Comparison of ENCODE assay signal across 26 mouse cellular contexts in genomic region chr4:136954562-136954961, GRCm38 (mm10). TPM values are rescaled to one million over a fixed set of nuclear protein-coding genes. Genes with fewer than 3 reads are reported as not detected.
DNase-seq lines count a peak whose midpoint lies in the region; ATAC-seq lines count a peak whose summit lies in the region.
"Had no signal": no experiment of that assay in that cellular context is flagged by ENCODE, and none has a peak within 500 bp of the region (broad histone marks: within the 10 kb centered on the region; RNA-seq: fewer than 3 reads in every experiment).

No protein-coding gene starts in this region.

- H3K9ac ChIP-seq in hindbrain, embryonic 14.5 days = no peak overlapping the region
- H3K9ac ChIP-seq in hindbrain, embryonic 13.5 days = no peak overlapping the region; the same call in 1 of the 2 replicates
- H3K9ac ChIP-seq in midbrain, embryonic 11.5 days (ENCODE audit: low read length) = no peak overlapping the region
- H3K9ac ChIP-seq in midbrain, embryonic 15.5 days = no peak overlapping the region
- H3K9ac ChIP-seq: embryonic facial prominence, embryonic 12.5 days; forebrain, postnatal 0 days; limb, embryonic 15.5 days; liver, embryonic 14.5 days had no signal

- WGBS in hindbrain, embryonic 14.5 days = 72% methylated on average over 6 of the region's 6 CpGs
- WGBS in hindbrain, embryonic 13.5 days = 69% methylated on average over 6 of the region's 6 CpGs
- 59% methylated on average over 6 of the region's 6 CpGs for WGBS in midbrain, embryonic 11.5 days
- 77% methylated on average over 6 of the region's 6 CpGs for WGBS in midbrain, embryonic 10.5 days
- WGBS in midbrain, embryonic 15.5 days = 54% methylated on average over 6 of the region's 6 CpGs

- H3K27me3 ChIP-seq in hindbrain, embryonic 14.5 days (ENCODE audit: control insufficient read depth, insufficient read depth, low read length) = peaks cover 55% of the 10 kb centered on the region
- H3K27me3 ChIP-seq in hindbrain, embryonic 13.5 days = peaks cover 95% of the 10 kb centered on the region
- peaks cover 85% of the 10 kb centered on the region for H3K27me3 ChIP-seq in midbrain, embryonic 11.5 days (ENCODE audit: control insufficient read depth, insufficient read depth, low read length)
- H3K27me3 ChIP-seq in midbrain, embryonic 10.5 days (ENCODE audit: low read depth, poor library complexity, severe bottlenecking) = peaks cover 100% of the 10 kb centered on the region
- peaks cover 89% of the 10 kb centered on the region for H3K27me3 ChIP-seq in midbrain, embryonic 15.5 days (replicated peaks)

- H3K4me3 ChIP-seq in hindbrain, embryonic 14.5 days (replicated peaks; ENCODE audit: low read length) = no peak overlapping the region
- no peak overlapping the region for H3K4me3 ChIP-seq in hindbrain, embryonic 13.5 days
- H3K4me3 ChIP-seq in midbrain, embryonic 11.5 days (ENCODE audit: low read depth, low read length) = no peak overlapping the region
- no peak overlapping the region; the same call in 1 of the 2 replicates for H3K4me3 ChIP-seq in midbrain, embryonic 10.5 days
- 0 out of 2 replicates have a peak overlapping the region, but pooled peaks have one; percentile 3 for H3K4me3 ChIP-seq in midbrain, embryonic 15.5 days
- H3K4me3 ChIP-seq: embryonic facial prominence, embryonic 12.5 days; limb, embryonic 15.5 days; myocyte had no signal

- H3K27ac ChIP-seq in hindbrain, embryonic 14.5 days = no peak overlapping the region
- no peak overlapping the region for H3K27ac ChIP-seq in hindbrain, embryonic 13.5 days
- no peak overlapping the region for H3K27ac ChIP-seq in midbrain, embryonic 11.5 days (ENCODE audit: low read depth, low read length)
- H3K27ac ChIP-seq in midbrain, embryonic 10.5 days (replicated peaks) = no peak overlapping the region
- H3K27ac ChIP-seq in midbrain, embryonic 15.5 days = no peak overlapping the region
- H3K27ac ChIP-seq: embryonic facial prominence, embryonic 12.5 days; limb, embryonic 15.5 days; liver, embryonic 14.5 days had no signal

- peak overlapping the region; percentile 17 for H3K4me2 ChIP-seq in hindbrain, embryonic 14.5 days (replicated peaks)
- H3K4me2 ChIP-seq in hindbrain, embryonic 13.5 days = no peak overlapping the region
- peak overlapping the region; percentile 9; the same call in 1 of the 2 replicates for H3K4me2 ChIP-seq in midbrain, embryonic 11.5 days
- peak overlapping the region; percentile 97 for H3K4me2 ChIP-seq in midbrain, embryonic 15.5 days
- H3K4me2 ChIP-seq: embryonic facial prominence, embryonic 12.5 days; heart, embryonic 11.5 days; limb, embryonic 15.5 days had no signal

- no peaks in the 10 kb centered on the region for H3K9me3 ChIP-seq in hindbrain, embryonic 14.5 days (ENCODE audit: control insufficient read depth, low read length)
- no peaks in the 10 kb centered on the region for H3K9me3 ChIP-seq in hindbrain, embryonic 13.5 days
- no peaks in the 10 kb centered on the region for H3K9me3 ChIP-seq in midbrain, embryonic 11.5 days (ENCODE audit: control insufficient read depth, low read length)
- H3K9me3 ChIP-seq in midbrain, embryonic 10.5 days (replicated peaks) = no peaks in the 10 kb centered on the region
- H3K9me3 ChIP-seq in midbrain, embryonic 15.5 days = no peaks in the 10 kb centered on the region
- H3K9me3 ChIP-seq: embryonic facial prominence, embryonic 12.5 days; limb, embryonic 15.5 days had no signal

- H3K4me1 ChIP-seq in hindbrain, embryonic 14.5 days (replicated peaks; ENCODE audit: control insufficient read depth, insufficient read depth, low read length) = 0 out of 2 replicates have a peak, but pooled peaks cover 5% of the 10 kb centered on the region
- peaks cover 42% of the 10 kb centered on the region for H3K4me1 ChIP-seq in hindbrain, embryonic 13.5 days (replicated peaks)
- H3K4me1 ChIP-seq in midbrain, embryonic 11.5 days (ENCODE audit: control insufficient read depth, insufficient read depth, low read length) = peaks cover 12% of the 10 kb centered on the region
- H3K4me1 ChIP-seq in midbrain, embryonic 10.5 days = peaks cover 56% of the 10 kb centered on the region
- H3K4me1 ChIP-seq in midbrain, embryonic 15.5 days = peaks cover 33% of the 10 kb centered on the region

- DNase-seq in hindbrain, embryonic 14.5 days (ENCODE audit: low spot score) = no peak
- DNase-seq in midbrain, embryonic 11.5 days (ENCODE audit: low spot score, missing footprints) = no peak
- DNase-seq in midbrain, embryonic 10.5 days (ENCODE audit: low spot score) = no peak
- DNase-seq in right cerebral cortex, postnatal 4 days = no peak
- DNase-seq in layer of hippocampus, adult 11-12 months (ENCODE audit: low spot score) = no peak
- DNase-seq: B cell, adult 2 months; forebrain, postnatal 0 days; gastrocnemius, postnatal 14 days; heart, adult 11 months; kidney, postnatal 36 days; layer of hippocampus, adult 9-11 months; lung, postnatal 4 days; right cerebral cortex, postnatal 14 days; spleen, adult 18-20 months had no signal

- ATAC-seq in hindbrain, embryonic 14.5 days (ENCODE audit: low FRiP score) = no peak
- no peak for ATAC-seq in hindbrain, embryonic 13.5 days (ENCODE audit: low FRiP score)
- ATAC-seq in midbrain, embryonic 11.5 days (ENCODE audit: low FRiP score) = no peak
- no peak for ATAC-seq in midbrain, embryonic 15.5 days (replicated peaks)
- ATAC-seq: forebrain, postnatal 0 days; intestine, postnatal 0 days; Patski had no signal

- H3K36me3 ChIP-seq in hindbrain, embryonic 14.5 days (replicated peaks; ENCODE audit: control insufficient read depth, insufficient read depth) = no peaks in the 10 kb centered on the region
- no peaks in the 10 kb centered on the region for H3K36me3 ChIP-seq in hindbrain, embryonic 13.5 days
- no peaks in the 10 kb centered on the region for H3K36me3 ChIP-seq in midbrain, embryonic 11.5 days (ENCODE audit: control insufficient read depth, insufficient read depth, low read length)
- H3K36me3 ChIP-seq in midbrain, embryonic 10.5 days = no peaks in the 10 kb centered on the region
- H3K36me3 ChIP-seq in midbrain, embryonic 15.5 days (replicated peaks) = no peaks in the 10 kb centered on the region
- H3K36me3 ChIP-seq: embryonic facial prominence, embryonic 12.5 days; G1E; limb, embryonic 15.5 days had no signal

RNA-seq across cellular contexts. Expression of gene Epha8, which starts 2.1 kb away (rescaled TPM):
- polyA plus RNA-seq in hindbrain, embryonic 14.5 days (2014; fragmentation: Nextera tagmentation; extraction: Ambion mirVana) = 13.8 and 15.5 TPM in 2 replicates
- polyA plus RNA-seq in hindbrain, embryonic 13.5 days (2015; fragmentation: Nextera tagmentation; extraction: Ambion mirVana) = 5.6 and 6.1 TPM in 2 replicates
- 4.1 and 5.0 TPM in 2 replicates for polyA plus RNA-seq in midbrain, embryonic 11.5 days (2014; fragmentation: Nextera tagmentation; extraction: Ambion mirVana)
- polyA plus RNA-seq in midbrain, embryonic 10.5 days (2016; fragmentation: Nextera tagmentation; extraction: Ambion mirVana) = 3.9 and 6.9 TPM in 2 replicates
- 20.5 and 23.1 TPM in 2 replicates for polyA plus RNA-seq in midbrain, embryonic 15.5 days (2015; fragmentation: Nextera tagmentation; extraction: Ambion mirVana)
- polyA plus RNA-seq: G1E; heart, embryonic 11.5 days; heart, postnatal 0 days; lung, embryonic 16.5 days; myocyte; Patski had no signal

RNA-seq across cellular contexts. Expression of gene C1qa, which starts 56.0 kb away (rescaled TPM):
- polyA plus RNA-seq in hindbrain, embryonic 14.5 days (2014; fragmentation: Nextera tagmentation; extraction: Ambion mirVana) = 29.9 and 33.4 TPM in 2 replicates
- 23.6 and 24.6 TPM in 2 replicates for polyA plus RNA-seq in hindbrain, embryonic 13.5 days (2015; fragmentation: Nextera tagmentation; extraction: Ambion mirVana)
- polyA plus RNA-seq in midbrain, embryonic 11.5 days (2014; fragmentation: Nextera tagmentation; extraction: Ambion mirVana) = 14.3 and 15.3 TPM in 2 replicates
- polyA plus RNA-seq in midbrain, embryonic 10.5 days (2016; fragmentation: Nextera tagmentation; extraction: Ambion mirVana) = 4.9 and 9.1 TPM in 2 replicates
- 25.1 and 33.3 TPM in 2 replicates for polyA plus RNA-seq in midbrain, embryonic 15.5 days (2015; fragmentation: Nextera tagmentation; extraction: Ambion mirVana)
- polyA plus RNA-seq: G1E, myocyte, Patski had no signal
